Mouse (Mus musculus) kidney, embryonic 16.5 days (tissue): ENCODE measurements at regions not wholly inside any gene's neighbourhood (a gene's known extent, or its start where the extent isn't known, plus 50 kb on each side); places are given as distances from the start of the nearest gene placed in this dataset.
A peak's percentile ranks its signal among the peaks of the same experiment; 100 is the strongest.

Source experiments
- ATAC-seq: fragments of 200-750 bp; cut with Nextera tagmentation; 2 replicates; pipeline ENCODE4 v1.8.0; 2017; ENCODE audit warnings: moderate TSS enrichment; ENCODE audit not compliant: low FRiP score, low TSS enrichment
- H3K27ac ChIP-seq: fragments of 300-500 bp; sonication (generic); 2 replicates; pipeline ENCODE4 v1.5.1; 2014; ENCODE audit warnings: low read length
- H3K27me3 ChIP-seq: fragments of 300-500 bp; sonication (generic); 2 replicates; pipeline ENCODE4 v1.6.1; 2014; ENCODE audit warnings: low read length, control low read depth, mixed read lengths; ENCODE audit not compliant: insufficient read depth
- H3K36me3 ChIP-seq: fragments of 300-500 bp; sonication (generic); 2 replicates; pipeline ENCODE4 v1.6.1; 2014; ENCODE audit warnings: low read length, control low read depth, mixed read lengths; ENCODE audit not compliant: insufficient read depth
- H3K4me1 ChIP-seq: fragments of 300-500 bp; sonication (generic); 2 replicates; pipeline ENCODE4 v1.6.1; 2014; ENCODE audit warnings: low read length, control low read depth, mixed read lengths; ENCODE audit not compliant: insufficient read depth
- H3K4me2 ChIP-seq: fragments of 300-500 bp; sonication (generic); replicated peaks from 2 replicates; pipeline ENCODE4 v1.6.1; 2014; ENCODE audit warnings: low read depth, low read length
- H3K4me3 ChIP-seq: fragments of 300-500 bp; sonication (generic); 2 replicates; pipeline ENCODE4 v1.5.1; 2014; ENCODE audit warnings: mild to moderate bottlenecking, low read length
- H3K9ac ChIP-seq: fragments of 300-500 bp; sonication (generic); replicated peaks from 2 replicates; pipeline ENCODE4 v1.6.1; 2014; ENCODE audit warnings: low read length
- H3K9me3 ChIP-seq: fragments of 300-500 bp; sonication (generic); 2 replicates; pipeline ENCODE4 v1.6.1; 2016; ENCODE audit warnings: low read length, control low read depth
- WGBS: fragments of 180-500 bp; shearing (Covaris S2); extraction: QIAGEN DNeasy Blood & Tissue Kit; methylation state at CpG from one replicate; pipeline ENCODE4 v1.1.7; 2014; 5-methylcytosine and 5-hydroxymethylcytosine counted together

GRCm38 (mm10) chr4:106262751-106263725 is 53.0 kb upstream of the Usp24 start:
- Histone ChIP-seq H3K27ac (no peak overlapping the region), H3K4me3 (no peak overlapping the region), H3K4me2 (no peak overlapping the region), H3K9ac (no peak overlapping the region), H3K27me3 (no peaks in the 10 kb centered on the region), H3K4me1 (no peaks in the 10 kb centered on the region; the same call in none of the 2 replicates), H3K9me3 (no peaks in the 10 kb centered on the region), H3K36me3 (no peaks in the 10 kb centered on the region)
- WGBS, result 70% methylated on average over 9 of the region's 9 CpGs
- ATAC-seq, result peak; percentile 57; the same call in 1 of the 2 replicates
